Mouse (Mus musculus) telencephalon, adult 2 months (tissue): ENCODE results near the gene Mrpl21.

ENCODE experiments used
- DNase-seq: peaks from one replicate; pipeline ENCODE4 v3.0.0-alpha.2; 2011; ENCODE audit warnings: low read depth, low spot score

Mrpl21 gene

DNA sequence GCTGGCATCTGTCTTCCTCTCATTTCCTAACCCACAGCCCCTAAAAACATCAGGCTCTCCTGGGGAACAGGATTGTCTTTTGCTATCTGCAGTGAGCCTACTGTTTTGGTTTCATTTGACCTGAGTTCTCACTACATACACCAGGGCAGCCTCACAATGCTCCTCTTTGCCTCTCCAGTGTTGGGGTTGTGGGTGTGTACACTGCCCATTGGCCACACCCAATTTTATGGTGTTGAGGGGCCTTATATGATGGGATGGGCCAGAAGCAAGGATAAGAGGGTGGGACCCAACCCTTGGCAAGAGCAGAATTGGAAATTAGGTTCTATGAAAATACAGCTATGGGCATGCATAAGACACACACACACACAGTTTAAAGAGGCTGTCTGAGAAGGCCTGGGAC lies 14.3 kb downstream of the Mrpl21 start:
- DNase-seq = no peak

GRCm38 (mm10) chr19:3297775-3298174 lies 15.1 kb downstream of the Mrpl21 start:
- DNase-seq = no peak

DNA sequence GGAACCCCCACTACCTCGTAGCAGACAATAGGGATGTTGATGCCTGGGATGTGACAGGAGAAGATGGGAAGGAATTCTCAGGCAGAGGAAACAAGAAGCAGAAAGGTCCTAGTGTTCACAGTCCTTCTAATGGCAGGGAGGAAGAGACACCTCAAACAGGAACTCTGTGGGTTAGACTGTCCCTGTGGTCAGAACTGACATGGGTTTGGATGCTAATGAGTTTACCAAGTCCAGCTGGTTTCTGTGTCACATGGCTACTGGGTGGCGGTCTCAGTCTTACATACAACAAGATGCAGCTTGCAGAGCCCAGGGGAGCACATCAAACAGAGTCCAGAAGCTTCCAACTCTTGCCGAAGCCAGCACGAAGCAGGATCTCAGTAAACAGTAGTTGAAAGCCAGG lies 21.3 kb downstream of the Mrpl21 start:
- no peak for DNase-seq

DNA sequence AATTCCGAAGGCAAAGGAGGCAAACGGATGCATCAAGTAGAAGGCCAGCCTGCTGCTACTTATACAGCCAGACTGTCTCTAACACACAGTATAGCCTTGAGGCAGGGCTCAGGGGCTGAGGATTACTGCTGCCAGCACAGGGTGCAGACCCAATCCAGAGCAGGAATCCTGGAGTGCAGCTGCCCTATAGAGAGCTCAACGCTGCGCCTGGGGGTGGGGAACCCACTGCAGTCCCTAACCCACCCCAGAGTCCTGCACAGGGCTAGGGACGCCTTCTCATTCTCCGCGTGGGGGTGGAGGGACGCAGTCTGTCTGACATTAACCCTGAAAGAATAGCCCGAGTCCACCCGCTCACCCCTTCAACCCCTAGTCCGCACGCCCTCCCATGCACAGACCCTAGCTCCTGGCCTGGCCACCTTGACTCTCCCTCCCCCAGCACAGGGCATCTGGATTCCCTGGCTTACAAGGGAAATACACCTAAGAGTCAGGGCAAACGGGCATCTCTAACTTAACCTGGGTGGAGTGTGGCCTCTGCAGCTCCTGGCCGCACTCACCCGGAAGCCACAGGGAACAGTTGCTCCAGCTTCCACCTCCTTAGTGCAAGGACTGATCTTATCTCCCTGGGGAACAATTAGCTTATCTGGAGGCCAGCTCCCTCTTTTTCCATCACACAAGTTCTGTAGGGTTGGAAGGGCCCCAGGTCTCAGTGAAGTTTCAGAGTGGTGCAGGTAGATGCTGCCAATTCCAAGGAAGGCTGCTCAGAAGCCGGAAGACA lies 24.7 kb downstream of the Mrpl21 start:
- no peak for DNase-seq

- no peak for DNase-seq
Measured at GRCm38 (mm10) chr19:3319341-3319740, 36.6 kb downstream of the Mrpl21 start.

DNA sequence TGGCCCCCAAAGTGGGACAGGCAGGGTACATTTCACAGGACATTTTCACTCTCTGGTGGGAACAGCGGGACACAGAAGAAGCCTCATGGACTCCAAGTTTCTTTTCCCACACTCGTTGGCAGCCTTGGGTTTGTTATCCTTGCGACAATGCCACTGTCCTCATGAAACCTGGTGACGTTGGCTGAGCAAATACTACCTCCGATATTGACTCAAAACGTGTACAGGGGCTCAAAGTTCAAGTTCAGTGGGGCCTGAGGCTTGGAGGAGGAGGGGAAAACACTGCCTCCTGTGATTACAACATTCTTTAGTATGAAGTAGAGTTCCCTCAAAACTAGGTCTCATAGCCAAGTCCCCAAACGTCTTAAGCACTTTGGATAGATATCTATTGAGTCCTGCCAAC lies 37.4 kb downstream of the Mrpl21 start:
- no peak for DNase-seq

- DNase-seq = no peak
Measured at GRCm38 (mm10) chr19:3320801-3321200, 38.1 kb downstream of the Mrpl21 start.

DNA sequence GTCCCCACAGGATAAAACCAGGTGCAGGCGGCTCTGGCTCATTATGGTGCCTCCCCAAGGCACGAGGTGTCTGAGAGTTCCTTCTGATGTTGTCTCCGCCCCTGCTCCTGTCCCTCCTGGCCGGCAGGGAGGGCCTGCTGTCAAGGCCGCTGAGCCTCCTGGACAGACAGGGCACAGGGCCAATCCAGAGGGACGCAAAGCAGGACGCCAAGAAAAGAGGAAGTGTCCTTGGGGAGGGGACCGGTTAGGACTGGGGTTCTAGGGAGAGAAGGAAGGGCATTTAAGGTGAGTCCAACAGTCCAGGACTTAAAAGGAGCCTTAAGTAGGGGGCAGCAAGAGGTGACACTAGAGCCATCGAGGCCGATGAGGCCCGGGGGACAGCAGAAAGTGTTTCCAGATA lies 38.9 kb downstream of the Mrpl21 start:
- DNase-seq = no peak

DNA sequence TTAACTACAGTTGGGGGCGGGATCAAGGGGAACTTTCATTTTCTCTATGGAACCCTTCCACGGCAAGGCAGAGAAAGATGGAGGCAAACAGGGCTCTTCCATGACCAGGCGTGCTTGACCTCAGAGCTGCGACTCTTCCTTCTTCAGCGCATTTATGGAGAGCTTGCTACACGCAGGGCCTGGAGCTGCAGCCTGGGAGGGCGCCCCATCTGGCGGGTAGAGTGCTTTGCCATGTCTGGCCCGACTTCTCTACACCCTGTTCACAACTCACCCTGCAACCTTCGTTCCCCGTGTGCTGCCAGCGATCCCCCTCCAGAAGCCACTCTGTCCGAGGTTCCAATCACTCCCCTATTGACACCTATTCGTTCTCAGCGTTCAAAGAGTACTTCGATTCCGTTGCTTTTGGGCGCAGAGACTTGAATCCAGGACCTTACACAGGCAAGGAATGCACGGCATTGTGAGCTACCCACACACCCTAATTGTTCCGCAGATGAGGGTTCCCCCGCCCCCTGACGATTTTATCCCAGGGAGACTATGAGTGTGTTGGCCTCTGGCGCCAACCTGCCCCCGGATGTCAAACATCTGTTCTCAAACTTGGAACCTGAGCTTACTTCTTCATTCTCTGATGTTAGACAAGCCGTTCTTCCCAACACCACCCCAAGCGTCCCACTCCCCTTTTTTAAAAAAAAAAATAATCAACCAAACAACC lies 39.7 kb downstream of the Mrpl21 start, which contains the start of gene Cpt1a:
TSS of gene Cpt1a (plus strand) at position 74 of the 709 bp plus-strand sequence.
- no peak for DNase-seq

- no peak for DNase-seq
Measured at GRCm38 (mm10) chr19:3323201-3323621, 40.5 kb downstream of the Mrpl21 start.

DNA sequence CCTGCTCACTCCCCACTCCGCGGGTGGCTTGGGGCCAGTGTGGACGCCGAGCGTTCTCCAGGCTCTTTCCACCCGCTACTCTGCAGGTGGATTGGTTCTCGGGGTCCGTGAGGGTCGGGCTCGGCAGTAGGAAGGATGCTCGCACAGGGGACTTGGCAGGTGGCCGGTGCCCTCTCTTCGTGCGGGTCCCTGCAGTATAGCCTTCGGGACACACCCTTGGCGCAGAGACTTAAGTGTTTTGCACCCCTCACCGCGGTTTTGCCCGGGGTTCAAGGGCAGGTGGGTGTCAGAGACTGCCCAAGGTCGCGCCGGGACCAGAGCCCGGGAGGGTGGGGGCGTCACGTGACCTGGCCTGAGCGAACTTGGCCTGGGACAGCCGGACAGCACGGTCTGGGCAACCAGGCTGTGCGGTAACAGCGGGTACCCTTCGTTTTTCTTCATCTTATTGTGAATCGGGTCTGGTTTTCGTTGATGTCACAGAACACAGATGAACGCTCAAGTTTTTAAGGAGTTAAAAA lies 41.1 kb downstream of the Mrpl21 start:
- DNase-seq = no peak

DNA sequence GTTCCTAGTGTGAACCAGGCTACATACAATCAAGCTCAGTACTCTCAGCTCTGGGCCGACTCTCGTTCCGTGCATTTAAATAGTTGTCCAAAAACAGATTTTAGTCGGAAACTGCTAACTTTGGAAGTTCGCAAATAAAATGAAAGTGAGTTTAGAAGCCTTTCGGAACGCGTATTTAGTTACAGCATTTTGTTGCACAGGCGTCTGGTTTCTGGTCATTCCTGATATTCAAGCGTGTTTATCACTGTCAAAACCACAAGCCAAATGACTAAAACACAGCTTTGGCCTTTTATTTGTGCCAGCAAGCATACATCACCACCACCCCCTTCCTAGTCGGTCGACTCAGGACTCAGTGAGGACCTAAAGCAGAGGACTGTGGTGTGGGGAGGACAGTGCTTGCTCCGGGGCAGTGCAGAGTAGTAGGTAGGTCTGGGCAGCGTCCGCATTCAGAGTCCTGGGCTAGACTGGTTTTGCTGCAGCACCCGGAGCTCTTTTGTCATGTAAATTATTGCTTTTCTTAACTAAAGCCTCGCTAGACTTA lies 41.6 kb downstream of the Mrpl21 start:
- no peak for DNase-seq

- no peak for DNase-seq
Measured at GRCm38 (mm10) chr19:3324931-3325711, 42.4 kb downstream of the Mrpl21 start.

DNA sequence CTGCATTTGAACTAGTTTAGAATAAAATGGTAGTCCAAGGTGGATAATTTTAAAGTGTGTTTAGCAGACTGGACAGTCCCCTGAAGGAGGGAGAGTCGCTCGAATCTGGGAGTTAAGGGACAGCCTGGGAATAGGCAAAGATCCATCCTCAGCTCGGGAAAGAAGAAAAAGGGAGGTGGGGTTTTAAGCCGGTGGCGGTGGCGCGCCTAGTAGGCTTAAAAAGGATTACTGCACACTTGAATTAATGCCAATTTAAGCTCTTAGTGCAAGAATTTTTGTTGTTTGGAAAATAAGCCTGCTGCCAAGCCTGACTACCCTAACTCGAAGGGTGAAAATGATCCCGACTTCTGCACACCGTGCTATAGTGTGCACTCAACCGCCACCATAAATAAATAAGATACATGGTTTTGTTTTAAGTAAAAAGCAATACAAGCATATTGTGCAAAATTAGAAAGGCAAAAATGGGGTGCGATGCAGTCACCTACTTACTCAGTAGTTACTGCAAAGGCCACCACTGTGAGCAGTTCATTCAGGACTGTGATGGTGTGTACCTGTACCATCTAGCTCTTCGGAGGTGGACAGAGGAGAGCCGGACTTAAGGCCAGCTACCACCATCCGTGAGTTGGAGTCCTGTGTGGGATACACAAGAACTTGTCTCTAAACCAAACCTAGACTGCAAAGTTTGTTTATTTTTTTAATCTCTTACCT lies 43.2 kb downstream of the Mrpl21 start:
- no peak for DNase-seq

- DNase-seq = no peak
Measured at GRCm38 (mm10) chr19:3326479-3327047, 43.9 kb downstream of the Mrpl21 start.

DNA sequence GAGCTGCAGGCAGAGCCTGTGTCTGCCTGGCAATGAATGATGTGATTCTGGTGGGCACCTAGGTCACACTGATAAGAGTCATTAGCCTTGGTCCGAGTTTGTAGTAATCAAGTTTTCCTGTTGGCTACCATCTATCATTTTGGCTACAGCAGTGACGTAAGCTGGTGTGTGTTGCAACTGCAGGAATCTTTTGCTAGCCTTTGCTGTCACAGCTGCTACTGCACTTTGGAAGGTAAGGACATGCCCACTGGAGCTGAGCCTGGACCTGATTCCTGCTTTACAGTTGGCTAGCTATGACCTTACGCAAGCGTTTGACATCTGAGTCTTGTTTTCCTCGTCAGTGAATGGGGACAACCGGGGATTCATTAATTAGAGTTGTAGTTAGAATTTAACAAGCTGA lies 50.5 kb downstream of the Mrpl21 start:
- DNase-seq = no peak

- no peak for DNase-seq
Measured at GRCm38 (mm10) chr19:3333694-3334515, 51.2 kb downstream of the Mrpl21 start.

- no peak for DNase-seq
Measured at GRCm38 (mm10) chr19:3334550-3334949, 51.8 kb downstream of the Mrpl21 start.

DNA sequence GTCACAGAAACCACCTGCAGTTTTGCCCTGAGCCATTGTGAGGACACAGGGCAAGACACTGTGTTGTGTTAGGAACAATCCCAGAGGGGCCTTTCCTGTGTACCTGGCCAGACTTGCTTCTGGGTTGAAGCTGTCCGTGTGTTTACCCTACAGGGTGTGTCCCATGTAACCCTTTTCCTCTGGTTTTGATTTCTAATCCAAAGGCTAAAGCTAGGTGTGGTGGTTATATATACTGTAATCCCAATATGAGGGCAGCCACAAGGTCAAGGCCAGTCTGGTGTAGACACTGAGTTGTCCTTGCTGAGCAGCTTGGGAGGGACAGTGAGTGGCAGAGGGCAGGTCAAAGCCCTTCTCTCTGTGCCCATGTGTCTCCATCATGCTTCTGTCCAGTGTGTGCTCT lies 53.2 kb downstream of the Mrpl21 start:
- no peak for DNase-seq
